ENCODE assay signal across 7 mouse cellular contexts in genomic region chr11:47988697-47989533, GRCm38 (mm10). TPM values are rescaled to one million over a fixed set of nuclear protein-coding genes. Genes with fewer than 3 reads are reported as not detected.
DNase-seq lines count a peak whose midpoint lies in the region; ATAC-seq and TF ChIP-seq lines count a peak whose summit lies in the region.

Sgcd (minus strand) TSS chr11:47988969.

- WGBS in hindbrain, embryonic 16.5 days = under 1% methylated on average over 60 of the region's 67 CpGs
- 2% methylated on average over 65 of the region's 67 CpGs for WGBS in midbrain, postnatal 0 days

- H3K9me3 ChIP-seq in hindbrain, embryonic 16.5 days (ENCODE audit: control insufficient read depth, low read length) = no peaks in the 10 kb centered on the region
- H3K9me3 ChIP-seq in midbrain, postnatal 0 days (ENCODE audit: low read length) = no peaks in the 10 kb centered on the region

- intact Hi-C loops in gastrocnemius, postnatal 14 days (cut with DNase I; ENCODE audit: low total_unique reads) = no loop called here
- intact Hi-C loops in left cerebral cortex, postnatal 36 days (cut with DNase I) = loop anchor here (10.0 kb wide), 1 partner anchor 596 kb away; no protein-coding TSS in a partner anchor

- peaks cover 12% of the 10 kb centered on the region for H3K4me1 ChIP-seq in hindbrain, embryonic 16.5 days (ENCODE audit: control insufficient read depth, insufficient read depth, low read depth, low read length)
- no peaks in the 10 kb centered on the region for H3K4me1 ChIP-seq in midbrain, postnatal 0 days (ENCODE audit: insufficient read depth, low read length)

- peak within 1 kb of the TSS; percentile 87 for H3K4me3 ChIP-seq in hindbrain, embryonic 16.5 days (ENCODE audit: low read length)
- H3K4me3 ChIP-seq in midbrain, postnatal 0 days (ENCODE audit: low read depth, low read length) = peak within 1 kb of the TSS; percentile 69

- peak within 1 kb of the TSS; percentile 90 for H3K27ac ChIP-seq in hindbrain, embryonic 16.5 days (ENCODE audit: low read depth, low read length)
- H3K27ac ChIP-seq in midbrain, postnatal 0 days (ENCODE audit: low read depth, low read length) = peak within 1 kb of the TSS; percentile 72

- H3K9ac ChIP-seq in hindbrain, embryonic 16.5 days (ENCODE audit: low read depth, low read length) = peak within 1 kb of the TSS; percentile 86
- H3K9ac ChIP-seq in midbrain, postnatal 0 days (replicated peaks; ENCODE audit: low read length, poor library complexity, severe bottlenecking) = peak within 1 kb of the TSS; percentile 71

- no peak for TF ChIP-seq CTCF in midbrain, postnatal 0 days (IDR thresholded peaks at IDR 0.05)

- peak; percentile 90 for ATAC-seq in hindbrain, embryonic 16.5 days
- peak; percentile 84 for ATAC-seq in midbrain, postnatal 0 days (ENCODE audit: low FRiP score)

- H3K4me2 ChIP-seq in hindbrain, embryonic 16.5 days (ENCODE audit: low read length) = peak within 1 kb of the TSS; percentile 92
- peak within 1 kb of the TSS; percentile 75 for H3K4me2 ChIP-seq in midbrain, postnatal 0 days (ENCODE audit: low read depth, low read length, poor library complexity, severe bottlenecking)

- no peaks in the 10 kb centered on the region; the same call in 1 of the 2 replicates for H3K27me3 ChIP-seq in hindbrain, embryonic 16.5 days (replicated peaks; ENCODE audit: control insufficient read depth, insufficient read depth, low read length)
- no peaks in the 10 kb centered on the region for H3K27me3 ChIP-seq in midbrain, postnatal 0 days (ENCODE audit: insufficient read depth, low read length)

- H3K36me3 ChIP-seq in hindbrain, embryonic 16.5 days (ENCODE audit: control insufficient read depth, insufficient read depth, low read length) = no peaks in the 10 kb centered on the region
- H3K36me3 ChIP-seq in midbrain, postnatal 0 days (ENCODE audit: insufficient read depth, low read length) = no peaks in the 10 kb centered on the region

- peak; percentile 50 for DNase-seq in adrenal gland, postnatal 14 days
- DNase-seq in embryo, embryonic 10 days (ENCODE audit: low spot score) = peak; percentile 66
- peak; percentile 36 for DNase-seq in gastrocnemius, postnatal 14 days
- peak; percentile 64 to 76 for DNase-seq in left cerebral cortex, postnatal 36 days (ENCODE audit: low spot score in 2 of 2)
- DNase-seq in midbrain, postnatal 0 days (ENCODE audit: low spot score) = peak; percentile 52
- DNase-seq in yolk sac, embryonic 10.5 days (ENCODE audit: low spot score) = peak; percentile 21

RNA-seq across cellular contexts. Expression of gene Sgcd, which starts in this region (rescaled TPM):
- 11.0 and 14.5 TPM in 2 replicates for total RNA-seq in adrenal gland, postnatal 14 days (2021)
- total RNA-seq in gastrocnemius, postnatal 14 days (2021) = 10 to 100 TPM; 55.7 to 59.8 TPM
- polyA plus RNA-seq in hindbrain, embryonic 16.5 days (2015; fragmentation: Nextera tagmentation; extraction: Ambion mirVana) = 4.8 TPM in 2 replicates
- total RNA-seq in left cerebral cortex, postnatal 36 days (2021) = 10 to 100 TPM; 11.4 to 17.4 TPM
- total RNA-seq in midbrain, postnatal 0 days (2014; rRNA removed) = 40.6 and 51.3 TPM in 2 replicates
- polyA plus RNA-seq in midbrain, postnatal 0 days (2015; fragmentation: Nextera tagmentation; extraction: Ambion mirVana) = 4.0 and 4.6 TPM in 2 replicates

Comparison
In these comparisons a context has a peak if more than half of its experiments do, and no peak if none do; other contexts are left out.
1. Peak in every context shown above with its lines: DNase-seq, ATAC-seq, H3K4me3 ChIP-seq and H3K27ac ChIP-seq.